Mouse (Mus musculus): ENCODE data around the gene Snd1.

DNA sequence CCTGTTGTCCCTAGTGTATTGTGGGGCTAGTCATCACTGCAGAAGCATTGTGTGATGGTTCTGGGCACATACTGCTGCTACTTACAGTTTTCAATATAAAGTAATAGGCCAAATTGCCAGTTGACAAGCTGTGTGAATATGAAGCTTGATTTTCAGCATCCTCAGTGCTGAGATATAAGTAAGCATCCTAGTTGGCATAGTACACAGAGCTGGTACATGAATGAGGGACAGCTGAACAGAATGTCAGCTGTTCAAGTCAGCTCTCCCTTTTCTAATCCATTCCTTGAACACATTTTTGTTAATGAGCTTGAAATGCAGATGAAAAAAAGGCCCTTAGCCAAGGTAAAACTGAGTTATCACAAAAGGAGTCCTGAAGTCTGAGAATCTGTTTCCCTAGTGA lies 217.7 kb downstream of the Snd1 start:
- no peak for TF ChIP-seq CTCF (IDR thresholded peaks at IDR 0.05; ENCODE audit: extremely low read depth, insufficient read depth, low read length)
- TF ChIP-seq POLR2A (IDR thresholded peaks at IDR 0.05; ENCODE audit: extremely low read depth, insufficient read depth, low read length), result no peak
